Mouse (Mus musculus) bone marrow macrophage, adult 2 months (primary cell): ENCODE results near the gene Dmp1.

Experiments
- CTCF ChIP-seq: IDR thresholded peaks from 2 replicates; pipeline ENCODE4 v1.5.1; 2012; ENCODE audit warnings: low read depth, mild to moderate bottlenecking, low read length, moderate library complexity
- POLR2A ChIP-seq: IDR thresholded peaks from 2 replicates; pipeline ENCODE4 v1.6.1; 2012; ENCODE audit warnings: mild to moderate bottlenecking, low read depth, low read length, borderline replicate concordance

DNA sequence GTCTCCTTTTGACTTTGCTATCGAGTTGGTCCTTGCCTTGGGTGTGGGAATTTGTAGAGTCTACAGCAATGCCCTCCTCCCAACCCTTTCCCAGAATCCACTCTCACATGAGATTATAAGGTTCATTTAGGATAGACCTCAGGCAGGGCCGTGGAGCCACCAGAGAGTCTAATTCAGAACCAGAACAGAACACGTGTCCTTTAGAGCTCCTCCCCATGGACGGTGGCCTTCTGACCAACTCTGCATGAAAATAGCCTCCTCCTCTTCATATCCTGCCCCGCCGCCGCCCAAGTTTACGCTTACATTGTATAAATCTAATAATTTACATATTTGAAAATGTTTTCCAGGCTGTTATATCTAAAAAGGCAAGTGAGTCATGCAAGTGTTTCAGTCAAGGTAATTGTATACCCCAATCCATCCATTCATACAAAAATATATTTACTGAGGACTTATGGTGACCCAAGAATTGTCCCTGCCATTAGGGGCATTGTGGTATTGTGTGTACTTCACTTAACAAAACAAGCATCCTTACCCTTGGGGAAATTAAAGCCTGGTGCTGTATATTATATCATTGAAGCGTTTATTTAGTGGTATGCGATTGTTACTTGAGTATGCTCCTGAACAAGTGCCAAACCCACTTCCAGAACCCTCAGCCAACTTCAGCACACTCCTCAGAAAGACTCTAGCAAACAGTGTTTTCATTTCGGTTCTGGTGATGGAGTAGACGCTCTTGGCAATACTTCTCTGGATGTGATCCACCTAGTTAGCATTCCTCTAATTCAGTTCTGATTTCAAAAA is 1.1 kb upstream of the Dmp1 start:
- TF ChIP-seq CTCF (no peak), POLR2A (no peak)
